Comparison of ENCODE assay signal across 14 mouse cellular contexts in genomic region chr6:140475393-140476087, GRCm38 (mm10). TPM values are rescaled to one million over a fixed set of nuclear protein-coding genes. Genes with fewer than 3 reads are reported as not detected.
DNase-seq lines count a peak whose midpoint lies in the region; ATAC-seq and TF ChIP-seq lines count a peak whose summit lies in the region.
"Had no signal": no experiment of that assay in that cellular context is flagged by ENCODE, and none has a peak within 500 bp of the region (broad histone marks: within the 10 kb centered on the region; RNA-seq: fewer than 3 reads in every experiment).

No protein-coding gene starts in this region.

- no peak overlapping the region for H3K4me2 ChIP-seq in intestine, postnatal 0 days (replicated peaks; ENCODE audit: low read depth)
- no peak overlapping the region for H3K4me2 ChIP-seq in intestine, embryonic 16.5 days (ENCODE audit: low read depth, low read length)
- no peak overlapping the region for H3K4me2 ChIP-seq in midbrain, postnatal 0 days (ENCODE audit: low read depth, low read length, poor library complexity, severe bottlenecking)
- H3K4me2 ChIP-seq: kidney, embryonic 15.5 days; stomach, embryonic 15.5 days had no signal

- WGBS in intestine, postnatal 0 days = 83% methylated on average over 9 of the region's 9 CpGs
- WGBS in intestine, embryonic 16.5 days = 84% methylated on average over 9 of the region's 9 CpGs
- WGBS in midbrain, postnatal 0 days = 85% methylated on average over 9 of the region's 9 CpGs
- WGBS in midbrain, embryonic 10.5 days = 89% methylated on average over 9 of the region's 9 CpGs

- no peak for ATAC-seq in intestine, postnatal 0 days
- no peak for ATAC-seq in intestine, embryonic 16.5 days
- no peak for ATAC-seq in midbrain, postnatal 0 days (ENCODE audit: low FRiP score)
- ATAC-seq in common myeloid progenitor, adult 5-6 weeks (replicated peaks; ENCODE audit: low read depth, poor library complexity, severe bottlenecking) = 0 out of 2 replicates have a peak, but pooled peaks have one; percentile 40

- H3K9ac ChIP-seq in intestine, postnatal 0 days (ENCODE audit: low read depth, low read length) = no peak overlapping the region
- H3K9ac ChIP-seq in intestine, embryonic 16.5 days (ENCODE audit: low read depth, low read length) = no peak overlapping the region
- no peak overlapping the region for H3K9ac ChIP-seq in midbrain, postnatal 0 days (replicated peaks; ENCODE audit: low read length, poor library complexity, severe bottlenecking)
- H3K9ac ChIP-seq: kidney, embryonic 15.5 days; stomach, embryonic 15.5 days had no signal

- DNase-seq in midbrain, postnatal 0 days (ENCODE audit: low spot score) = no peak
- DNase-seq in midbrain, embryonic 10.5 days (ENCODE audit: low spot score) = no peak
- DNase-seq in adipocyte (ENCODE audit: low spot score) = peak; percentile 18
- DNase-seq in spleen, adult 12 weeks (ENCODE audit: low spot score) = no peak
- no peak for DNase-seq in layer of hippocampus, adult 8-10 months (ENCODE audit: low spot score in 2 of 2)
- DNase-seq: adrenal gland, adult 8-10 months; gastrocnemius, postnatal 25 days; lung, postnatal 36 days had no signal

- H3K4me3 ChIP-seq in intestine, postnatal 0 days (ENCODE audit: low read depth, low read length) = no peak overlapping the region
- H3K4me3 ChIP-seq in intestine, embryonic 16.5 days (ENCODE audit: low read length) = no peak overlapping the region
- no peak overlapping the region for H3K4me3 ChIP-seq in midbrain, postnatal 0 days (ENCODE audit: low read depth, low read length)
- H3K4me3 ChIP-seq in midbrain, embryonic 10.5 days = no peak overlapping the region
- H3K4me3 ChIP-seq: kidney, embryonic 15.5 days; stomach, embryonic 15.5 days had no signal

- H3K27me3 ChIP-seq in intestine, postnatal 0 days (replicated peaks; ENCODE audit: control insufficient read depth, insufficient read depth, low read length) = no peaks in the 10 kb centered on the region
- no peaks in the 10 kb centered on the region for H3K27me3 ChIP-seq in intestine, embryonic 16.5 days (replicated peaks; ENCODE audit: control insufficient read depth, insufficient read depth, low read length)
- no peaks in the 10 kb centered on the region for H3K27me3 ChIP-seq in midbrain, postnatal 0 days (ENCODE audit: insufficient read depth, low read length)
- H3K27me3 ChIP-seq in midbrain, embryonic 10.5 days (ENCODE audit: low read depth, poor library complexity, severe bottlenecking) = no peaks in the 10 kb centered on the region
- H3K27me3 ChIP-seq: kidney, embryonic 15.5 days; stomach, embryonic 15.5 days had no signal

- 0 out of 2 replicates have a peak, but pooled peaks cover 3% of the 10 kb centered on the region for H3K36me3 ChIP-seq in intestine, postnatal 0 days (ENCODE audit: control insufficient read depth, insufficient read depth)
- no peaks in the 10 kb centered on the region for H3K36me3 ChIP-seq in intestine, embryonic 16.5 days (ENCODE audit: control insufficient read depth, insufficient read depth, low read length)
- no peaks in the 10 kb centered on the region for H3K36me3 ChIP-seq in midbrain, postnatal 0 days (ENCODE audit: insufficient read depth, low read length)
- H3K36me3 ChIP-seq in midbrain, embryonic 10.5 days = no peaks in the 10 kb centered on the region
- H3K36me3 ChIP-seq: G1E; kidney, embryonic 15.5 days; stomach, embryonic 15.5 days had no signal

- no peaks in the 10 kb centered on the region for H3K9me3 ChIP-seq in intestine, postnatal 0 days (ENCODE audit: control insufficient read depth)
- H3K9me3 ChIP-seq in intestine, embryonic 16.5 days (ENCODE audit: control insufficient read depth, low read length) = no peaks in the 10 kb centered on the region
- H3K9me3 ChIP-seq in midbrain, postnatal 0 days (ENCODE audit: low read length) = no peaks in the 10 kb centered on the region
- H3K9me3 ChIP-seq in midbrain, embryonic 10.5 days (replicated peaks) = no peaks in the 10 kb centered on the region
- H3K9me3 ChIP-seq: kidney, embryonic 15.5 days; stomach, embryonic 15.5 days had no signal

- H3K4me1 ChIP-seq in intestine, postnatal 0 days (replicated peaks; ENCODE audit: control insufficient read depth, insufficient read depth, low read length) = no peaks in the 10 kb centered on the region
- H3K4me1 ChIP-seq in intestine, embryonic 16.5 days (ENCODE audit: control insufficient read depth, insufficient read depth, low read length) = peaks cover 12% of the 10 kb centered on the region
- peaks cover 4% of the 10 kb centered on the region; the same call in 1 of the 2 replicates for H3K4me1 ChIP-seq in midbrain, postnatal 0 days (ENCODE audit: insufficient read depth, low read length)
- H3K4me1 ChIP-seq in midbrain, embryonic 10.5 days = no peaks in the 10 kb centered on the region

- peak; percentile 33 for TF ChIP-seq CTCF in intestine, postnatal 0 days (IDR thresholded peaks at IDR 0.05; ENCODE audit: low read depth)
- peak; percentile 55 for TF ChIP-seq CTCF in midbrain, postnatal 0 days (IDR thresholded peaks at IDR 0.05)

- no peak overlapping the region for H3K27ac ChIP-seq in intestine, postnatal 0 days (ENCODE audit: low read depth, low read length)
- H3K27ac ChIP-seq in intestine, embryonic 16.5 days (ENCODE audit: low read length) = no peak overlapping the region
- no peak overlapping the region for H3K27ac ChIP-seq in midbrain, postnatal 0 days (ENCODE audit: low read depth, low read length)
- no peak overlapping the region for H3K27ac ChIP-seq in midbrain, embryonic 10.5 days (replicated peaks)
- H3K27ac ChIP-seq: kidney, embryonic 15.5 days; stomach, embryonic 15.5 days had no signal

RNA-seq across cellular contexts. Expression of gene Plekha5, which starts 51.7 kb away (rescaled TPM):
- polyA plus RNA-seq in intestine, postnatal 0 days (2015; fragmentation: Nextera tagmentation; extraction: Ambion mirVana) = 17.9 and 18.0 TPM in 2 replicates
- 27.9 and 30.1 TPM in 2 replicates for polyA plus RNA-seq in intestine, embryonic 16.5 days (2015; fragmentation: Nextera tagmentation; extraction: Ambion mirVana)
- total RNA-seq in midbrain, postnatal 0 days (2014; rRNA removed) = 28.8 and 39.4 TPM in 2 replicates
- polyA plus RNA-seq in midbrain, postnatal 0 days (2015; fragmentation: Nextera tagmentation; extraction: Ambion mirVana) = 21.8 and 24.2 TPM in 2 replicates
- polyA plus RNA-seq in midbrain, embryonic 10.5 days (2016; fragmentation: Nextera tagmentation; extraction: Ambion mirVana) = 45.9 and 50.7 TPM in 2 replicates
- 15.6 and 15.7 TPM in 2 replicates for total RNA-seq in common myeloid progenitor, adult 5-6 weeks (2017)
- 100 to 1,000 TPM in 2 of 4 experiments, 10 to 100 TPM in 2; 92.0 to 111 (median 99.5) TPM for total RNA-seq in layer of hippocampus, adult 8-10 months (2022)
- polyA plus RNA-seq: G1E had no signal
